Mouse (Mus musculus): ENCODE results near the gene Gm10799. TPM values are rescaled to one million over a fixed set of nuclear protein-coding genes. Genes with fewer than 3 reads are reported as not detected.

Gm10799 gene
- not detected for polyA plus RNA-seq (2017; shearing (Covaris generic))

DNA sequence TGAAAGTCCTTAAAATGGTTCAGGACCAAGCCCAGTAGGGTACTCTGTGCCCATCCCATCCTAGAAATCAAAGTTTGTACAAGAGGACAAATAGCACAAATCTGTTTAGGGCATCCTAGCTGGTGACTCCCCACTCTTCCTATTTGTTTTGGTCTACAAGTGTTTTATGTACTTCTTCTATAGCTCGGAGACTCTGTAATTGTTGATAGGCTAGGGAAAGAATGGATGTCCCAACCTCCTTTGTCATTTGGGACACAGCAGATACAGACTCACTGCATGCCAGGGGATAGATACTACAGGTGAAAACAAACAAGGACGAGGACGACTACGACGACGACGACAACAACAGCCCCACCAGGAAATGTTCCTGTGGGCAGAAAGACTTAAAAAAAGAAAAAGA lies at the start of gene Gm10799:
Gm10799 (minus strand) TSS at position 101 of the 400 bp plus-strand sequence.

DNA sequence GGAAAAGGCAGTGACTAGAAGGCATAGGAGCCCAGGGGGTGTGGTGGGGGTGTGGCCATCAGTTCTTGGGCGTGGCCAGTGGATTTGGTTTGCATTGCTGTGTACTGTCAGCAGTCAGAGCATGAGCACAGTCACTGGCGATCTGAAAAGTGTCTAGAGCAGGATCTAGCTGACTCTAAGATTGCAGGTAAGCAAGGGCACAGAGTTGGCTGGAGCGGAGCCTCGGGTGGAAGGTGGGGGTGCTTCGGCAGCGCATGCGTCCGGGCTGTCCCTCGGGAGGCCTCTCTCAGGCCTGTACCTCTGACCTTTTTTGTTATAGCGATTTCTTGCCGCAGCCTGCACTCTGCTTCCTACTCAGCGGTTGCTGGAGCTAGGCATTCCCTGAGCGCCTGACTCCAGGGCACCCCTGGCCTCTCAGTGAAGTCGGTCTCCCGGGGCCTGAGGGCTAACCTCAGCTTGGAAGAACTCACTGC lies 27.4 kb upstream of the Gm10799 start, which contains the start of gene Cd59a:
Cd59a (plus strand) TSS at position 61 of the 473 bp plus-strand sequence.

DNA sequence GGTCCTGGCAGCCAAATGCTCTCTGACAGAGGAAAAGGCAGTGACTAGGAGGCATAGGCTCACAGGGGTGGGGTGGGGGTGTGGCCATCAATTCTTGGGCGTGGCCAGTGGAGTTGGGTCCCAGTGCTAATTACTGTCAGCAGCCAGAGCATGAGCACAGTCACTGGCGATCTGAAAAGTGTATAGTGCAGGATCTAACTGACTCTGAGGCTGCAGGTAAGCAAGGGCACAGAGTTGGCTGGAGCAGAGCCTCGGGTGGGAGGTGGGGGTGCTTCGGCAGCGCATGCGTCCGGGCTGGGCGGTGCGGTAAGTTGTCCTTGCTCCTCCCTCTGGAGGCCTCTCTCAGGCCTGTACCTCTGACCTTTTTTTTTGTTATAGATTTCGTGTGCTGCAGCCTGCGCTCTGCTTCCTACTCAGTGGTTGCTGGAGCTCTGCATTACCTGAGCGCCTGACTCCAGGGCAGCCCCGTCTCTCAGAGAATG lies 1.4 kb upstream of the Gm10799 start, which contains the start of gene Cd59b:
Cd59b (plus strand) TSS at position 146 of the 482 bp plus-strand sequence.

DNA sequence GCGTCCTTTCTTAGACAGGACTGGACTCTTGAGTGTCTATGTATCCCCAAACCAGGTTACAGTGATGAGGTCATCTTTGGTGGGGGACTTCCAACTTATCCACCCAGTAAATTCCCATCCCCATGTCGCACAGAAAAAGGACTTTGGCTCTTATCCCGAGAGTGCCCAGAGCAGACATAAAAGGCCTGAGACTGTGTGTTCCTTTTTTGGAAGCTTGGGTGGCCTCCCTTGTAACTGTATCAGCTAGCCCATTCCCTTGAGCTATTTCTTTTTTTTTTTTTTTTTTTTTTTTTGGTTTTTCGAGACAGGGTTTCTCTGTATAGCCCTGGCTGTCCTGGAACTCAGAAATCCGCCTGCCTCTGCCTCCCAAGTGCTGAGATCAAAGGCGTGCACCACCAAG lies 2.8 kb downstream of the Gm10799 start, which contains the start of gene Gm10912:
Gm10912 (plus strand) TSS at position 301 of the 400 bp plus-strand sequence.

DNA sequence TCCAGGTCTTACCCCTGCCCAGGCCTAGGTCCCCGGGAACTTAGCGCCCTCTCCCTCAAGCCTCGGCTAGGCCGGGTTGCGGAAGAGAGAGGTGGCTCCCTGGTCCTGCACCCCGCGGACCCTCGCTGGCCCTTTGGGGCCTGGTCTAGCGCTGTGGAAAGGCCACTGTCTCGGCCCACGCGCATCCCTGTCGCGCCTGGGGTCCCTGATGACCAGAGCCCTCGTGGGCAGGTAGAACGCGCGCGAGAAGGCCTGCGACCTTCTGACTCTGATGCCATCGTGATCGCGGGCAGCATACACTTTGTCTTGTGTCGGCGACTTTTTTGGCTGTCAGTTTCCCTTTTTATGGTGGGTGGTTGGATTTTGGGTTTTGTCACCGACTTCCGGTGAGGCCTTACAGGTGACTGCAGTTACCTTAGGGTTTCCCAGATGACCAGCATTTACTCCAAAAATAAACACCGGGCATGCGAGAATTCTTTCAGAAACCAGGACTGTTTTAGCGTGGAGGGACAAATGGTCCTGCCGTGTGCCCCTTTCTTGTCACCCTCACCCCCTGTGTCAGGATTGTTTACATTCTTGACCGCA lies 40.1 kb downstream of the Gm10799 start, which contains the start of gene 4931422A03Rik:
4931422A03Rik (minus strand) TSS at position 223 of the 585 bp plus-strand sequence.

DNA sequence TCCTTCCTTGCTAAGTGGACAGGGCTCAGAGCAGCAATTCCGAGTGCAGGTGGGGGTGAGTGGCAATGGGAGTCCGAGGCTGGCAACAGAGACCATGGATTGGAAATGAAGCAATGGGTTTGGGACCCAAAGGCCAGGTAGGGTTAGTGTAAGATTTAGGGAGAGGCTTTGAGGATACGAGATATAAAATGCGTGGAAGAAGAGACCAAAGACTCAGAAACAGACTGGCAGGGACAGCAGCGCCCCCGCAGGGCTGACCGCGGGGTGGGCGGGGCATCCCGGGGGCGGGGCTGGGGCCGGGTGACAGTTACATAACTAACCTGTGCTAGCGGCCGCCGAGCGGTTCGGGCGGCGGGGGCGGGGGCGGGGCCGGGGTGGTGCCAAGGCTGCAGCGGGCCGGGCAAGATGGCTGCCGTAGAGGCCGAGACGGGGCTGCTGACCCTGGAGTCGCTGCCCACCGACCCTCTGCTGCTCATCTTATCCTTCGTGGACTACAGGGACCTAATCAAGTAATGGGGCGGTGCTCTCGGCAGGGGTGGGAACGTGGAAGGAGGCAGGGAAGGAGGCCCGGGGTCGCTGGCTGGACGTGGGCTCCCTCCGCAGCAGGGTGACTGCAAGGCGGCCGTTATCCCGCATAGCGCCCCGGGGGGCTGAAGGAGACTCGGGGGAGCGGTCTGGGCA lies 40.8 kb downstream of the Gm10799 start, which contains the start of gene Fbxo3:
Fbxo3 (plus strand) TSS at position 264 of the 681 bp plus-strand sequence.

Other genes with a start within 250 kb of the Gm10799 start
- not detected for gene Lmo2, start 110.6 kb downstream of the Gm10799 start, polyA plus RNA-seq (2017; shearing (Covaris generic))
- gene Fbxo3, start 40.8 kb downstream of the Gm10799 start, polyA plus RNA-seq (2017; shearing (Covaris generic)): 38.5 TPM
- 4.7 TPM for gene 4931422A03Rik, start 40.2 kb downstream of the Gm10799 start, polyA plus RNA-seq (2017; shearing (Covaris generic))
- 0.22 TPM for gene Gm10912, start 2.7 kb downstream of the Gm10799 start, polyA plus RNA-seq (2017; shearing (Covaris generic))
- not detected for gene Cd59b, start 1.3 kb upstream of the Gm10799 start, polyA plus RNA-seq (2017; shearing (Covaris generic))
- gene Cd59a, start 27.3 kb upstream of the Gm10799 start, polyA plus RNA-seq (2017; shearing (Covaris generic)): not detected
- gene A930018P22Rik, start 54.2 kb upstream of the Gm10799 start, polyA plus RNA-seq (2017; shearing (Covaris generic)): not detected